Mouse (Mus musculus): ENCODE data around the gene Plcxd2.

DNA sequence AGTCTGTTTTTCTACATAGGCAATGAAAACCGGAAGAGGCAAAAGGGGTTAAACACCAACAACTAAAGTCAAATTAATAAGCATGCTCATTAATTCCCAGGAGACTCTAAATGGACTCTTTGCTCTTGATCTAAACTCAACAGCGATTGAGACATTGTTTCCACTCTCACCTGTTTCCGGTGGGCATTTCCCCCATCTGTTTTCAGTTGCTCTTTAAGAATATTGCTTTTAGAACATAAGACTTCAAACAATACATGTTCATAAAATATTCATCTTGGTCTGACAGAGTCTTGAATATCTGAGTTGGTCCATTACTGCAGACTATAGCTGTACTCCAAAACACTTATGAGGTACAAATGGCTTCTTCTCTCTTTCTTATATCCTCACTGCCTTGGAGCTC lies 9.0 kb downstream of the Plcxd2 start:
- TF ChIP-seq CTCF (IDR thresholded peaks at IDR 0.05; ENCODE audit: control insufficient read depth, insufficient read depth, insufficient replicate concordance, low read depth, low read length) (no peak), POLR2A (IDR thresholded peaks at IDR 0.05; ENCODE audit: control insufficient read depth, low read depth, low read length) (no peak)

Data from testis, adult 2 months (tissue).